Mouse (Mus musculus): Measurements from ENCODE around the gene Smtn.

GRCm38 (mm10) chr11:3573092-3573491 lies 32.7 kb upstream of the Smtn start:
- TF ChIP-seq CTCF (conservative IDR thresholded peaks at IDR 0.05; ENCODE audit: insufficient read depth, insufficient read length, low read depth, low read length) (no peak), POLR2A (IDR thresholded peaks at IDR 0.05; ENCODE audit: low read depth, low read length) (peak; percentile 18)

Data from kidney, adult 2 months (tissue).